Mouse (Mus musculus): ENCODE results near the gene B3galt4.
"Not testable (repeated sequence)": the region's sequence is repeated elsewhere in the genome, so short reads cannot be mapped to it uniquely, and the experiment has no call there.

- TF ChIP-seq CTCF (IDR thresholded peaks at IDR 0.05; ENCODE audit: insufficient read depth, low read length); POLR2A (IDR thresholded peaks at IDR 0.05; ENCODE audit: borderline replicate concordance, extremely low read depth, low read depth, low read length): not testable (repeated sequence)
Measured at GRCm38 (mm10) chr17:34000796-34001195, 49.5 kb upstream of the B3galt4 start.
